Mouse (Mus musculus) MEL (cell line): ENCODE results near the gene Mab21l3. TPM values are rescaled to one million over a fixed set of nuclear protein-coding genes. Genes with fewer than 3 reads are reported as not detected.

Experiments used
- DNase-seq: peaks from one replicate; pipeline ENCODE4 v3.0.0; 2011; ENCODE audit warnings: low read depth, low spot score
- H3K27ac ChIP-seq: 2 replicates; pipeline ENCODE4 v1.5.1; 2012; ENCODE audit warnings: low read depth, mild to moderate bottlenecking, control low read depth, low read length, moderate library complexity; ENCODE audit not compliant: control insufficient read depth
- H3K27me3 ChIP-seq, 2 experiments: fragments of 150-350 bp in 1 of 2; sonication (generic) in 1 of 2; 2 replicates each; pipeline ENCODE4 v1.6.1; 2012; ENCODE audit warnings: low read length in 2 of 2, mild to moderate bottlenecking in 2 of 2, improper control_type of control experiment in 1 of 2, moderate library complexity in 1 of 2; ENCODE audit not compliant: insufficient read depth in 2 of 2, control insufficient read depth in 1 of 2
- H3K36me3 ChIP-seq, 2 experiments: 2 replicates each; pipeline ENCODE4 v1.6.1; 2012 to 2014; ENCODE audit warnings: low read length in 2 of 2, improper control_type of control experiment in 1 of 2, inconsistent platforms in 1 of 2, mild to moderate bottlenecking in 1 of 2; ENCODE audit not compliant: insufficient read depth in 2 of 2, control insufficient read depth in 1 of 2
- H3K4me1 ChIP-seq, 2 experiments: fragments of 150-350 bp in 1 of 2; sonication (generic) in 1 of 2; 2 replicates each; pipeline ENCODE4 v1.6.1; 2012; ENCODE audit warnings: low read length in 2 of 2, improper control_type of control experiment in 1 of 2, mild to moderate bottlenecking in 1 of 2; ENCODE audit not compliant: insufficient read depth in 2 of 2, control insufficient read depth in 1 of 2
- H3K4me3 ChIP-seq, 2 experiments: fragments of 150-350 bp in 1 of 2; sonication (generic) in 1 of 2; 2 replicates each; pipeline ENCODE4 v1.5.1; 2012; ENCODE audit warnings: low read depth in 2 of 2, low read length in 2 of 2, mild to moderate bottlenecking in 2 of 2, moderate library complexity in 2 of 2, control low read depth in 1 of 2, improper control_type of control experiment in 1 of 2; ENCODE audit not compliant: control insufficient read depth in 1 of 2, insufficient read depth in 1 of 2
- H3K79me2 ChIP-seq: 2 replicates; pipeline ENCODE4 v1.6.1; 2012; ENCODE audit warnings: mild to moderate bottlenecking, low read length, moderate library complexity; ENCODE audit not compliant: control insufficient read depth, poor library complexity, insufficient read depth
- H3K9ac ChIP-seq: 2 replicates; pipeline ENCODE4 v1.6.1; 2012; ENCODE audit warnings: low read depth, mild to moderate bottlenecking, control low read depth, low read length, moderate library complexity; ENCODE audit not compliant: control insufficient read depth, poor library complexity, severe bottlenecking
- H3K9me3 ChIP-seq: fragments of 150-350 bp; sonication (generic); replicated peaks from 2 replicates; pipeline ENCODE4 v1.6.1; 2012; ENCODE audit warnings: mild to moderate bottlenecking, low read length, improper control_type of control experiment, moderate library complexity; ENCODE audit not compliant: insufficient read depth
- BHLHE40 ChIP-seq: IDR thresholded peaks from 2 replicates; pipeline ENCODE4 v1.6.1; 2012; ENCODE audit warnings: low read depth, mild to moderate bottlenecking, inconsistent platforms, low read length, improper control_type of control experiment, borderline replicate concordance
- CHD1 ChIP-seq: IDR thresholded peaks from 2 replicates; pipeline ENCODE4 v1.6.1; 2012; ENCODE audit warnings: low read depth, mild to moderate bottlenecking, inconsistent platforms, low read length, improper control_type of control experiment
- CTCF ChIP-seq, 3 experiments: IDR thresholded peaks in 2 of 3; conservative IDR thresholded peaks in 1 of 3; 2 replicates each; pipeline ENCODE4 v1.5.1; 2011 to 2012; ENCODE audit warnings: low read length in 3 of 3, low read depth in 2 of 3, mild to moderate bottlenecking in 2 of 3, improper control_type of control experiment in 1 of 3, inconsistent platforms in 1 of 3, mixed read lengths in 1 of 3, moderate library complexity in 1 of 3; ENCODE audit not compliant: control insufficient read depth in 1 of 3, insufficient read depth in 1 of 3, poor library complexity in 1 of 3, severe bottlenecking in 1 of 3
- E2F4 ChIP-seq: IDR thresholded peaks from 2 replicates; pipeline ENCODE4 v1.6.1; 2011; ENCODE audit warnings: low read depth, low read length, improper control_type of control experiment, borderline replicate concordance
- ELF1 ChIP-seq: IDR thresholded peaks from 2 replicates; pipeline ENCODE4 v1.6.1; 2014; ENCODE audit warnings: low read depth, mild to moderate bottlenecking, inconsistent platforms, low read length, improper control_type of control experiment, moderate library complexity
- ETS1 ChIP-seq: IDR thresholded peaks from 2 replicates; pipeline ENCODE4 v1.6.1; 2012; ENCODE audit warnings: low read depth, mild to moderate bottlenecking, inconsistent platforms, low read length, improper control_type of control experiment, moderate library complexity
- GABPA ChIP-seq: IDR thresholded peaks from 2 replicates; pipeline ENCODE4 v1.6.1; 2012; ENCODE audit warnings: low read depth, mild to moderate bottlenecking, inconsistent platforms, low read length, improper control_type of control experiment, moderate library complexity
- HCFC1 ChIP-seq: IDR thresholded peaks from 2 replicates; pipeline ENCODE4 v1.6.1; 2012; ENCODE audit warnings: low read depth, mild to moderate bottlenecking, inconsistent platforms, low read length, improper control_type of control experiment, moderate library complexity
- MAFK ChIP-seq: IDR thresholded peaks from 2 replicates; pipeline ENCODE4 v1.6.1; 2011; ENCODE audit warnings: low read depth, mild to moderate bottlenecking, low read length, improper control_type of control experiment, borderline replicate concordance
- MAX ChIP-seq: IDR thresholded peaks from 2 replicates; pipeline ENCODE4 v1.6.1; 2011; ENCODE audit warnings: low read length, improper control_type of control experiment
- MYB ChIP-seq: IDR thresholded peaks from 2 replicates; pipeline ENCODE4 v1.6.1; 2011; ENCODE audit warnings: mild to moderate bottlenecking, low read depth, low read length, improper control_type of control experiment
- MYC ChIP-seq: IDR thresholded peaks from 2 replicates; pipeline ENCODE4 v1.6.1; 2011; ENCODE audit warnings: low read depth, mild to moderate bottlenecking, low read length, improper control_type of control experiment, moderate library complexity
- POLR2A ChIP-seq, 2 experiments: IDR thresholded peaks; 2 replicates each; pipeline ENCODE4 v1.6.1; 2011 to 2012; ENCODE audit warnings: low read length in 2 of 2, mild to moderate bottlenecking in 2 of 2, control low read depth in 1 of 2, improper control_type of control experiment in 1 of 2, low read depth in 1 of 2, moderate library complexity in 1 of 2; ENCODE audit not compliant: control insufficient read depth in 1 of 2, insufficient read depth in 1 of 2, poor library complexity in 1 of 2
- POLR2AphosphoS2 ChIP-seq: IDR thresholded peaks from 2 replicates; pipeline ENCODE4 v1.6.1; 2011; ENCODE audit warnings: low read length, improper control_type of control experiment
- POLR2AphosphoS5 ChIP-seq: IDR thresholded peaks from 2 replicates; pipeline ENCODE4 v1.6.1; 2012; ENCODE audit warnings: low read depth, borderline replicate concordance, mild to moderate bottlenecking, inconsistent platforms, low read length, moderate library complexity, mixed read lengths
- RAD21 ChIP-seq: IDR thresholded peaks from 2 replicates; pipeline ENCODE4 v1.6.1; 2011; ENCODE audit warnings: mild to moderate bottlenecking, low read depth, low read length, improper control_type of control experiment
- SIN3A ChIP-seq: IDR thresholded peaks from 2 replicates; pipeline ENCODE4 v1.6.1; 2012; ENCODE audit warnings: low read length, improper control_type of control experiment, inconsistent platforms
- TAL1 ChIP-seq: IDR thresholded peaks from 2 replicates; pipeline ENCODE4 v1.6.1; 2012; ENCODE audit warnings: mild to moderate bottlenecking, inconsistent platforms, low read length, moderate library complexity, mixed read lengths
- TBP ChIP-seq: IDR thresholded peaks from 2 replicates; pipeline ENCODE4 v1.8.0; 2011; ENCODE audit warnings: low read depth, low read length, improper control_type of control experiment
- TCF12 ChIP-seq: IDR thresholded peaks from 2 replicates; pipeline ENCODE4 v1.6.1; 2014; ENCODE audit warnings: low read depth, mild to moderate bottlenecking, inconsistent platforms, low read length, improper control_type of control experiment, moderate library complexity
- UBTF ChIP-seq: IDR thresholded peaks from 2 replicates; pipeline ENCODE4 v1.6.1; 2012; ENCODE audit warnings: low read depth, mild to moderate bottlenecking, inconsistent platforms, low read length, improper control_type of control experiment, moderate library complexity, borderline replicate concordance; ENCODE audit not compliant: insufficient read depth
- USF2 ChIP-seq, 2 experiments: IDR thresholded peaks; 2 replicates each; pipeline ENCODE4 v1.6.1; 2011 to 2012; ENCODE audit warnings: improper control_type of control experiment in 2 of 2, low read length in 2 of 2, borderline replicate concordance in 1 of 2, inconsistent platforms in 1 of 2, low read depth in 1 of 2, mild to moderate bottlenecking in 1 of 2; ENCODE audit not compliant: insufficient read depth in 1 of 2
- ZKSCAN1 ChIP-seq: IDR thresholded peaks from 2 replicates; pipeline ENCODE4 v1.6.1; 2012; ENCODE audit warnings: low read depth, mild to moderate bottlenecking, inconsistent platforms, low read length, improper control_type of control experiment, moderate library complexity
- polyA plus RNA-seq, 2 experiments: library from polyadenylated mRNA; stranded (reverse) in 1 of 2; unstranded in 1 of 2; fragments of >175 nt in 1 of 2; fragments of >200 nt in 1 of 2; gene quantifications; 2 replicates each; pipeline versions ENCODE4 v1.2.1 to v1.2.4; 2012; ENCODE audit warnings: low replicate concordance in 2 of 2, low read depth in 1 of 2; ENCODE audit not compliant: insufficient read length in 2 of 2, insufficient read depth in 1 of 2, missing spikeins in 1 of 2
- total RNA-seq: library from RNA; depleted of rRNA; stranded (reverse); fragments of 300-350 nt; gene quantifications from 2 replicates; pipeline ENCODE4 v1.2.3, GENCODE M21; 2012

Gene Mab21l3
- total and polyA plus RNA-seq, 3 experiments, result 0.04 TPM; not detected in 2

DNA sequence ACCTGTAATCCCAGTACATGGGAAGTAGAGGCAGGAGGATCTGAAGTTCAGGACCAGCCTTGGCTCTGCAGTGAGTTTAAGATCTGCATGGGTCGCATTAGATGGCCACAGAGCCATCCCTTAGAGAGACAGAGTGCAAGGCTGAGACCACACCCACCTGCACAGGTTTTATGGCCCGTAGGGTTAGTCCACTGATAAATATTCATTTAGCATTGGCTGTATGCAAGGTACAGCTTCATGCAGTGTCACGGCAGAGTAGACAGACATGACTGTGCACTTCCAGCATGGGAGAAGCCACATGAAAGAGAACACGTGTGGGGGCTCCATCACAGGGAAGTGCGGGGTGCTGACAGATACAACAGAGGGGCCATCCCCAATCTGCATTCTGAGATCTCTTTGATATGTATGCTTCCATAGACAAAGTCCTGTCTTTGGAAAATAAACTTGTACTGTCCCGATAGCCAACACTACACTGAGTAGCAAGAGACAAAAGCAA is 21.5 kb downstream of the Mab21l3 start:
- Histone ChIP-seq H3K4me1 (no peaks in the 10 kb centered on the region), H3K36me3 (no peaks in the 10 kb centered on the region), H3K27ac (no peak overlapping the region), H3K79me2 (no peaks in the 10 kb centered on the region), H3K27me3 (no peaks in the 10 kb centered on the region), H3K4me3 (no peak overlapping the region), H3K9ac (no peak overlapping the region), H3K9me3 (no peaks in the 10 kb centered on the region)
- TF ChIP-seq GABPA (no peak), POLR2A (IDR thresholded peaks at IDR 0.05; ENCODE audit: control insufficient read depth in 1 of 2, insufficient read depth in 1 of 2, low read depth in 1 of 2, low read length in 2 of 2, poor library complexity in 1 of 2) (no peak), BHLHE40 (no peak), CHD1 (no peak), MAFK (no peak), USF2 (IDR thresholded peaks at IDR 0.05; ENCODE audit: borderline replicate concordance in 1 of 2, insufficient read depth in 1 of 2, low read depth in 1 of 2, low read length in 2 of 2) (no peak), SIN3A (no peak), MYC (no peak), TCF12 (no peak), POLR2AphosphoS2 (no peak), ZKSCAN1 (no peak), POLR2AphosphoS5 (no peak), ETS1 (no peak), TBP (no peak), UBTF (no peak)
- DNase-seq, result no peak

DNA sequence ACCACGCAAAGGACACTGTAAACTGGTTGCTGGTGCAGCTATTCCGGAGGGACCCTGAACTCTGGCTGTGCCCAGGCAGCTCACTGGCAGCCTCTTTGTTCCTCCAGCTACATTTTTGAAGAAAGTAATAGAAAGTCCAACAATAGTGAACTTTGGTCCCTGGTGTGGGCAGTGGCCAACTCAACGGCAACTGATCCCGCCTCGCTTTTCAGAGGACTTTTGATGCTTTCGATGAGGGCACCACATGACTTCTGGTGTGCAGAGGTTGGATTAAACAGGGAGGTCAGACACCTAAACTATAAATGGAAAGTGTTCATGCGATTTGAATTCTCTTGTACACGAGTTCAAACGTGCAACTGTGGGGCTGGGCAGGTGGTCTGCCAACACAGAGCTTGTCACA is 24.4 kb downstream of the Mab21l3 start:
- H3K4me3 ChIP-seq, result no peak overlapping the region
- H3K27ac ChIP-seq, result no peak overlapping the region
- no peak for DNase-seq
- no peaks in the 10 kb centered on the region for H3K27me3 ChIP-seq
- H3K36me3 ChIP-seq, result no peaks in the 10 kb centered on the region
- H3K9me3 ChIP-seq, result no peaks in the 10 kb centered on the region
- H3K79me2 ChIP-seq, result no peaks in the 10 kb centered on the region
- H3K4me1 ChIP-seq, result no peaks in the 10 kb centered on the region
- H3K9ac ChIP-seq, result no peak overlapping the region
- TF ChIP-seq MAX, result no peak
- TF ChIP-seq MYC, result no peak
- TF ChIP-seq SIN3A, result no peak
- TF ChIP-seq ETS1, result no peak
- no peak for TF ChIP-seq E2F4
- no peak for TF ChIP-seq ELF1
- TF ChIP-seq USF2 (IDR thresholded peaks at IDR 0.05; ENCODE audit: borderline replicate concordance in 1 of 2, insufficient read depth in 1 of 2, low read depth in 1 of 2, low read length in 2 of 2), result no peak
- TF ChIP-seq MAFK, result no peak
- TF ChIP-seq TAL1, result no peak
- no peak for TF ChIP-seq RAD21
- no peak for TF ChIP-seq POLR2AphosphoS2
- TF ChIP-seq CTCF (IDR thresholded peaks at IDR 0.05 in 2 of 3, conservative IDR thresholded peaks at IDR 0.05 in 1 of 3; ENCODE audit: control insufficient read depth in 1 of 3, insufficient read depth in 1 of 3, low read depth in 2 of 3, low read length in 3 of 3, poor library complexity in 1 of 3, severe bottlenecking in 1 of 3), result no peak
- TF ChIP-seq TBP, result no peak
- no peak for TF ChIP-seq CHD1
- TF ChIP-seq MYB, result no peak
- no peak for TF ChIP-seq HCFC1
- TF ChIP-seq UBTF, result no peak
